Comparison of ENCODE assay signal across 11 mouse cellular contexts in genomic region chr11:6418751-6419150, GRCm38 (mm10). TPM values are rescaled to one million over a fixed set of nuclear protein-coding genes. Genes with fewer than 3 reads are reported as not detected.
DNase-seq lines count a peak whose midpoint lies in the region; ATAC-seq and TF ChIP-seq lines count a peak whose summit lies in the region.
"Had no signal": no experiment of that assay in that cellular context is flagged by ENCODE, and none has a peak within 500 bp of the region (broad histone marks: within the 10 kb centered on the region; RNA-seq: fewer than 3 reads in every experiment).

No protein-coding gene starts in this region.

- H3K27ac ChIP-seq in kidney, embryonic 16.5 days (ENCODE audit: low read length): no peak overlapping the region
- H3K27ac ChIP-seq in embryonic facial prominence, embryonic 13.5 days: no peak overlapping the region
- H3K27ac ChIP-seq in liver, embryonic 13.5 days: peak overlapping the region; percentile 47; the same call in 1 of the 2 replicates

- ATAC-seq in kidney, embryonic 16.5 days (ENCODE audit: low FRiP score, low TSS enrichment): no peak
- ATAC-seq in G1E (ENCODE audit: extremely low read depth, insufficient number of reproducible peaks, low FRiP score, poor library complexity, severe bottlenecking): no peak
- ATAC-seq in embryonic facial prominence, embryonic 13.5 days (ENCODE audit: insufficient number of reproducible peaks, insufficient read depth, low FRiP score, low TSS enrichment, low read depth): no peak
- ATAC-seq in liver, embryonic 13.5 days (ENCODE audit: low read depth): no peak

- no peak for TF ChIP-seq CTCF in G1E (IDR thresholded peaks at IDR 0.05; ENCODE audit: low read depth, low read length)

- H3K4me3 ChIP-seq in kidney, embryonic 16.5 days (ENCODE audit: low read length): peak overlapping the region; percentile 21
- peak overlapping the region; percentile 40; the same call in 1 of the 2 replicates for H3K4me3 ChIP-seq in G1E (ENCODE audit: low read depth, low read length)
- H3K4me3 ChIP-seq in embryonic facial prominence, embryonic 13.5 days: peak overlapping the region; percentile 0; the same call in 1 of the 2 replicates
- peak overlapping the region; percentile 82 for H3K4me3 ChIP-seq in liver, embryonic 13.5 days (replicated peaks)

- peaks cover 33% of the 10 kb centered on the region for H3K36me3 ChIP-seq in kidney, embryonic 16.5 days (ENCODE audit: insufficient read depth, low read length)
- peaks cover 62% of the 10 kb centered on the region for H3K36me3 ChIP-seq in G1E (replicated peaks)
- H3K36me3 ChIP-seq in embryonic facial prominence, embryonic 13.5 days: peaks cover 43% of the 10 kb centered on the region
- H3K36me3 ChIP-seq in liver, embryonic 13.5 days: peaks cover 65% of the 10 kb centered on the region

- no peaks in the 10 kb centered on the region for H3K9me3 ChIP-seq in kidney, embryonic 16.5 days (ENCODE audit: low read length)
- H3K9me3 ChIP-seq in G1E (replicated peaks): no peaks in the 10 kb centered on the region
- no peaks in the 10 kb centered on the region for H3K9me3 ChIP-seq in embryonic facial prominence, embryonic 13.5 days
- H3K9me3 ChIP-seq in liver, embryonic 13.5 days (replicated peaks): peaks cover 8% of the 10 kb centered on the region

- no peak for DNase-seq in kidney, adult 9 months
- DNase-seq in G1E (ENCODE audit: low spot score): no peak
- no peak for DNase-seq in liver, embryonic 13.5 days
- DNase-seq in frontal cortex, postnatal 10 days (ENCODE audit: low spot score in 2 of 2): no peak
- DNase-seq in right cerebral cortex, adult 2 months (ENCODE audit: low spot score in 2 of 2): no peak
- DNase-seq: adrenal gland, postnatal 36 days; cerebellum, adult 9-10 months; heart, adult 11 months; kidney, adult 18-20 months had no signal

- H3K4me2 ChIP-seq in kidney, embryonic 16.5 days (replicated peaks; ENCODE audit: low read depth, low read length): peak overlapping the region; percentile 23; the same call in 1 of the 2 replicates
- H3K4me2 ChIP-seq in embryonic facial prominence, embryonic 13.5 days: peak overlapping the region; percentile 91
- H3K4me2 ChIP-seq in liver, embryonic 13.5 days: peak overlapping the region; percentile 33

- no peaks in the 10 kb centered on the region for H3K27me3 ChIP-seq in kidney, embryonic 16.5 days (ENCODE audit: insufficient read depth, low read length)
- H3K27me3 ChIP-seq in G1E (ENCODE audit: insufficient read depth, low read length): no peaks in the 10 kb centered on the region
- H3K27me3 ChIP-seq in embryonic facial prominence, embryonic 13.5 days: no peaks in the 10 kb centered on the region
- H3K27me3 ChIP-seq in liver, embryonic 13.5 days: no peaks in the 10 kb centered on the region

- peaks cover 22% of the 10 kb centered on the region for H3K4me1 ChIP-seq in kidney, embryonic 16.5 days (ENCODE audit: insufficient read depth, low read length)
- H3K4me1 ChIP-seq in G1E (ENCODE audit: insufficient read depth, low read depth, low read length): peaks cover 21% of the 10 kb centered on the region
- peaks cover 22% of the 10 kb centered on the region for H3K4me1 ChIP-seq in embryonic facial prominence, embryonic 13.5 days
- peaks cover 54% of the 10 kb centered on the region for H3K4me1 ChIP-seq in liver, embryonic 13.5 days (replicated peaks)

- 82% methylated on average over 5 of the region's 5 CpGs for WGBS in kidney, embryonic 16.5 days
- WGBS in embryonic facial prominence, embryonic 13.5 days: 85% methylated on average over 5 of the region's 5 CpGs
- 77% methylated on average over 5 of the region's 5 CpGs for WGBS in liver, embryonic 13.5 days (ENCODE audit: insufficient replicate concordance)

- H3K9ac ChIP-seq in kidney, embryonic 16.5 days (replicated peaks; ENCODE audit: low read length): no peak overlapping the region
- 0 out of 2 replicates have a peak overlapping the region, but pooled peaks have one; percentile 11 for H3K9ac ChIP-seq in embryonic facial prominence, embryonic 13.5 days
- H3K9ac ChIP-seq in liver, embryonic 13.5 days: peak overlapping the region; percentile 40

RNA-seq across cellular contexts. Expression of gene Ppia, which starts 3.5 kb away (rescaled TPM):
- polyA plus RNA-seq in kidney, embryonic 16.5 days (2015; fragmentation: Nextera tagmentation; extraction: Ambion mirVana): 4,884 and 4,942 TPM in 2 replicates
- total RNA-seq in G1E (2014; fragmentation: Nextera tagmentation) (1,642 and 2,027 TPM in 2 replicates), G1E (2017) (3,073 and 3,673 TPM in 2 replicates)
- 182 and 196 TPM in 2 replicates for polyA plus RNA-seq in G1E (2012)
- polyA plus RNA-seq in embryonic facial prominence, embryonic 13.5 days (2015; fragmentation: Nextera tagmentation; extraction: Ambion mirVana): 5,258 and 5,388 TPM in 2 replicates
- polyA plus RNA-seq in liver, embryonic 13.5 days (2015; fragmentation: Nextera tagmentation; extraction: Ambion mirVana): 3,630 and 3,871 TPM in 2 replicates

RNA-seq across cellular contexts. Expression of gene H2afv, which starts 25.5 kb away (rescaled TPM):
- 560 and 596 TPM in 2 replicates for polyA plus RNA-seq in kidney, embryonic 16.5 days (2015; fragmentation: Nextera tagmentation; extraction: Ambion mirVana)
- 53.2 and 62.9 TPM in 2 replicates for total RNA-seq in G1E (2014; fragmentation: Nextera tagmentation)
- total RNA-seq in G1E (2017): 77.3 and 92.1 TPM in 2 replicates
- polyA plus RNA-seq in G1E (2012): 68.1 and 97.5 TPM in 2 replicates
- 656 and 746 TPM in 2 replicates for polyA plus RNA-seq in embryonic facial prominence, embryonic 13.5 days (2015; fragmentation: Nextera tagmentation; extraction: Ambion mirVana)
- 109 and 112 TPM in 2 replicates for polyA plus RNA-seq in liver, embryonic 13.5 days (2015; fragmentation: Nextera tagmentation; extraction: Ambion mirVana)

RNA-seq across cellular contexts. Expression of gene Zmiz2, which starts 29.9 kb away (rescaled TPM):
- 11.7 and 12.5 TPM in 2 replicates for polyA plus RNA-seq in kidney, embryonic 16.5 days (2015; fragmentation: Nextera tagmentation; extraction: Ambion mirVana)
- total RNA-seq in G1E (2014; fragmentation: Nextera tagmentation) (63.4 and 75.4 TPM in 2 replicates), G1E (2017) (6.0 and 7.1 TPM in 2 replicates)
- polyA plus RNA-seq in G1E (2012): 245 and 292 TPM in 2 replicates
- 11.2 and 12.4 TPM in 2 replicates for polyA plus RNA-seq in embryonic facial prominence, embryonic 13.5 days (2015; fragmentation: Nextera tagmentation; extraction: Ambion mirVana)
- 4.4 and 4.7 TPM in 2 replicates for polyA plus RNA-seq in liver, embryonic 13.5 days (2015; fragmentation: Nextera tagmentation; extraction: Ambion mirVana)

RNA-seq across cellular contexts. Expression of gene Purb, which starts 57.0 kb away (rescaled TPM):
- polyA plus RNA-seq in kidney, embryonic 16.5 days (2015; fragmentation: Nextera tagmentation; extraction: Ambion mirVana): 24.8 and 30.1 TPM in 2 replicates
- 38.2 and 43.9 TPM in 2 replicates for total RNA-seq in G1E (2014; fragmentation: Nextera tagmentation)
- total RNA-seq in G1E (2017): 32.0 and 34.5 TPM in 2 replicates
- polyA plus RNA-seq in G1E (2012): 7.8 and 8.9 TPM in 2 replicates
- 26.9 and 28.6 TPM in 2 replicates for polyA plus RNA-seq in embryonic facial prominence, embryonic 13.5 days (2015; fragmentation: Nextera tagmentation; extraction: Ambion mirVana)
- 11.1 and 12.6 TPM in 2 replicates for polyA plus RNA-seq in liver, embryonic 13.5 days (2015; fragmentation: Nextera tagmentation; extraction: Ambion mirVana)

Comparison
In these comparisons a context has a peak if more than half of its experiments do, and no peak if none do; other contexts are left out.
1. H3K4me2 ChIP-seq: peak in every context shown above with its lines; median percentile 91 in embryonic facial prominence, embryonic 13.5 days; 33 in liver, embryonic 13.5 days; 23 in kidney, embryonic 16.5 days.
2. H3K4me3 ChIP-seq: peak in every context shown above with its lines; median percentile 82 in liver, embryonic 13.5 days; 40 in G1E; 21 in kidney, embryonic 16.5 days; 0 in embryonic facial prominence, embryonic 13.5 days.
3. RNA of gene Ppia, which starts 3.5 kb away (polyA plus RNA-seq): 5,258 to 5,388 TPM in embryonic facial prominence, embryonic 13.5 days, 4,884 to 4,942 TPM in kidney, embryonic 16.5 days and 3,630 to 3,871 TPM in liver, embryonic 13.5 days; 182 to 196 TPM in G1E; every median in the first group is over 10 times any median in the second.
4. RNA of gene Zmiz2, which starts 29.9 kb away (polyA plus RNA-seq): 245 to 292 TPM in G1E; 11.2 to 12.4 TPM in embryonic facial prominence, embryonic 13.5 days, 11.7 to 12.5 TPM in kidney, embryonic 16.5 days and 4.4 to 4.7 TPM in liver, embryonic 13.5 days; every median in the first group is over 10 times any median in the second.